Mouse (Mus musculus) gastrocnemius, adult 8-10 months (tissue): ENCODE measurements around the gene Setd1b. TPM values are rescaled to one million over a fixed set of nuclear protein-coding genes. Genes with fewer than 3 reads are reported as not detected.

Experiments used
- DNase-seq, 2 experiments: peaks; one replicate each; pipeline ENCODE4 v3.0.0; 2022; ENCODE audit warnings: low spot score in 2 of 2
- total RNA-seq, 4 experiments: library from RNA; stranded (reverse); gene quantifications; 2 replicates each; pipeline ENCODE4 v1.2.4; 2022

The Setd1b gene
- total RNA-seq, 4 experiments from 2014 or later: 8.0 to 10.8 (median 10.5) TPM

DNA sequence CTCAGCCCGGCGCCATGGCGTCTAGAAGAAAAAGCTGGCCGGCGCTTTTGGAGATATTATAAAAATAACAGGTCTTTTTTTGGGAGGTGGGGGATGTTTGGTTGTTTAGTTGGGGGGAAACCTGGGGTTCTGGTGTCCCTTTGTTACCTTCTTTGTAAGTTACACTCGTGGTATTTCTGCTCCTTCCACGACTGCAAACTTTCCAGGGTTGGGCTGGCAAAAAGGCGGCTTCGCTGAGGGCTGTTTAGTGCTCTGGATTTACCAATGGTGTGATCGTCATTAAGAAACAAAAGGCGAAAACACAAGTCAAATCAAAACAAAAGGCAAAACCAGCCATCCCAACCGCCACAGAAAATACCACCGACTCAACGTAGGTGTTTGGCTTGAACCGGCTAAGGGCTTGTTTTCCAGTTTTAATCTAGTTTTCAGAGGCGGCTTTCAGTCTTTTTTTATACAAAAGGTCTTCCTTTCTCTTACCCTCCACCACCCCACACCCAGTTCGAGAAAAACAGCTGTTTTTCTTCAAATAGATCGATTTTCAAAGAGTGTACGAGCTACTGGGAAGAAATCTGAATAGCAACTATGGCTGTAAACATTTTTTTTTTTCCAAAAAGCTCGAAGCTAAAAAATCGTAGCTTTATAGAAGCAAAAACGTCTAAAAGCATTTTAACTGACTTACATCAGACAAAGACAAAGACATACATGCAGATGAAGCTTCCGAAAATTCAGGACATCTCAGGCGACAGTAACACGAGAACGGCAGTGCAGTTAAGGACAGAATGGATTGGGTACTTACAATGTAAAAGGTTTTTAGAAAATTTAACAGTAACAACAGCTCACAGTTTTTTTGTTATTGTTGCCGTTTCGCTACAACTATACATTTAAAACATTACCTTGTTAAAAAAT lies 2.0 kb upstream of the Setd1b start:
- no peak for DNase-seq

DNA sequence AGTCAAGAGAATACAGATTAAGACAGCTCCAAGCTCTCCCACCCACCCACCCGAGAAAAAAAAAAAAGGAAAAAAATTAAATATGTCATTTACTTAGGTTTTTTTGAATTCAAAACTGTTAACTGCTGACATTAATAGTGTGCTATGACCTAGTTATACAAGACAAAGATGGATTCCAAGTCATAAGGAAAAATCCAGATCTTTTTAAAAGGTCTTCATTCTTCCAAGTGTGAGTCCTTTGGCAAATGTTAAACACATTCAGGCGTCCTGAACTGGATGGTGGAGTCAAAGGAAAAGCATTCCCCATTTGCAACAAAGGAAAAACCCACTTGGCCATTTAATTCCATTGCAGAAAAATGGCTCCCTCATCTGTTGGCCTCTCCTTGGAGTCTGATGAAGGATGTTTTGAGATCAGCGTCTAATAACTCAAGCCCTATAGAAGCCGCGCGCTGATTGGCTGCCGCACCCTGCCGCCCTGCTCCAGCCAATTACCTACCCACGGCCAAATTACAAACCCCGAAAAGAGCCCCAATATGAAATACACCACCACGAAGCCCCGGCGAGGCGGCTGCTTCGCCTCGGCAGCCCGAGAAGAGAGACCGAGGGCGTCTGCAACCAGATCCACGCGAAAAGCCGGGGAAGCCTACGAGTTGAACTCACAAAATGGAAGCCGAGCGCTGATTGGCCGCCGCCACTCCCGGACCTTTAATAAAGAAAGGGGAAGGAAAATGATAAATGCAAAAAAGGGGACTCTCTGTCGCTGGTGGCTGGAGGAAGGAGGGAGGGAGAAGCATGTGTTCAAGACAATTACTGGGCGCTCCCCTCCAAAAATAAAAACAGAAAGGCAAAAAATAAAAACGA lies 1.1 kb upstream of the Setd1b start:
- DNase-seq: peak; percentile 91

DNA sequence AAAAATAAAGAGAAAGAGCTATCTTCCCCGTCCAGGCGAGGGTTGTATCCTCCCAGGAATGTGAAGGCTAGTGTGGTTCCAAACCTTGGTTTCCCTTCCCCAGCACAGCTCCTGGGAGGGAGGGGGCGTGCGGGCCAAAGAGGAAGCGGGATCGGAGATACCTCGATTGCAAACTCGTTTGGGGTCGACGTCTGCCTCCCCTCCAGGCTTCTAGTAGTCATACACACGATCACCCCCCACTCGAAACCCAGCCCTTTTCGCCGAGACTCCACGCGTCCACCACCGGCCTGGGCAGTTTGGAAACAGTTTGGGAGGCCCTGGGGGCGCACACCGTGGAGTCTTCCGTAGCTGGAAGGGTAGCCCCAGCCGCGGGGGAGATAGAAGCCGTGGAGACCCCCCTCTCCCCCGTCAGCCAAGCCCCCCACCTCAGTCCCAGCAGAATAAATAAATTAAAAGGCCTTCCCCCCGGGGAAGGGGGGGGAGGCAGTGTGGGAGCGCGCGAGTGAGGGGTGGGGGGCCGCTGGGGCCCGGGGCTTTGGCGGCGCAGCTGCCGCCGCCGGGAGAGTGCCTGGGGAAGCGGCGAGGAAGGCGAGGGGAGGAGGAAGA lies 335 bp upstream of the Setd1b start:
- DNase-seq: peak; percentile 46 to 50

DNA sequence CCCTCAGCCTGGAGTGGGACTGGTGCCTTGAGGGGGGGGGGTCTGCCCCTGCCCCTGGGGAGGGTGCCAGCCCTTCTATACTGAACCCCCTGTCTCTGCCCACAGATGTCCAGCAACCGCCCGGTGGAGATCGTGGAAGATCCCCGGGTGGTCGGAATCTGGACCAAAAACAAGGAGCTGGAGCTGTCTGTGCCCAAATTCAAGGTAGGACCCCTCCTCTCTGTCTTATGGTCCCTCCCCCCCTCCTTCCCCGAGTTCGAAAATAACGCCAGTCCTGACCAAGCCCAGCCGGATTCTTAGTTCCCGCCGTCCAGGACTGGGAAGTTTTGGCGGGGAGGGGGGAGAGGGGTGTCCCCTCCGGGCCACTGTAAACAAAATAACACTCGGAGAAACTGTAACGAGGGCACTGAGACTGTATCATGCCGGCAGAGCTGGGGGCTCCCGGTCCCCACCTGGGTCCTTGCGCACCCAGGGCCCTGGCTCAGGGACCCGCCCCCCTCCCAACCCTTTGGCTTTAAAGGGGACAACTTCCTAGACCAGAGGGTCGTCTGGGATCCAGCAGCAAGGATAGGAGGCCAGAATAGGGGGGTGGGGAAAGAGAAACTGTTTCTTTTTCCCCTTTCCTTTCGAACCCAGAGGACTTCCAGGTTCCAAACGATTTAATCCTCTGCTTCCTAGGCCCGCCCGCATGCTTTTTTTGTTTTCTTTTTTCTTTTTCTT lies 1.4 kb downstream of the Setd1b start:
- no peak for DNase-seq

DNA sequence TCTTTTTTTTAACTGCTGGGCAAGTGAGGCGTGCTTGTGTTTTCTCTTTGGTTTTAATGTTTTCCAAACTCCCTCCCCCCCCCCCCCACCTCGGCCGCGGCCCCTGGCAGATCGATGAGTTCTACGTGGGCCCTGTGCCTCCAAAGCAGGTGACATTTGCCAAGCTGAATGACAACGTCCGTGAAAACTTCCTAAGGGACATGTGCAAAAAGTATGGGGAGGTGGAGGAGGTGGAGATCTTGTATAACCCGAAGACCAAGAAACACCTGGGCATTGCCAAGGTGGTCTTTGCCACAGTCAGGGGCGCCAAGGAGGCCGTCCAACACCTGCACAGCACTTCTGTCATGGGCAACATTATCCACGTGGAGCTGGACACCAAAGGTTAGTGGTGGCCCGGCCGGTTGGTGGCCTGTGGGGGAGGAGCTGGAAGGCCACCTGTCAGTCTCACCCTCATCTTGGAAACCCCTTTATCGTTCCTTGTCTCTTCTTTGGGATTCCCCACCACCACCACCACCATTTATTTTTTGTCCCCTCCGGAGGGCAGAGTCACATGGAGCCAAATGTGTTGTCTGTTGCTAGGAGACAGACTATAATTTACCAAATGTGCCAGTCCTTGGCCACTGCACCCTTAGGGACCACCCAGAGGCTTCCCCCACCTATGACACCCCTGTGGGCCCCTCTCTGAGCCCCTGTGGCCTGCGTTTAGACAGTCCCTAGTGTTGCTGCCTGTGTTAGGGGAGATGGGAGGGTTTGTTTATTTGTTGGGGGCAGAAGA lies 2.2 kb downstream of the Setd1b start:
- no peak for DNase-seq

DNA sequence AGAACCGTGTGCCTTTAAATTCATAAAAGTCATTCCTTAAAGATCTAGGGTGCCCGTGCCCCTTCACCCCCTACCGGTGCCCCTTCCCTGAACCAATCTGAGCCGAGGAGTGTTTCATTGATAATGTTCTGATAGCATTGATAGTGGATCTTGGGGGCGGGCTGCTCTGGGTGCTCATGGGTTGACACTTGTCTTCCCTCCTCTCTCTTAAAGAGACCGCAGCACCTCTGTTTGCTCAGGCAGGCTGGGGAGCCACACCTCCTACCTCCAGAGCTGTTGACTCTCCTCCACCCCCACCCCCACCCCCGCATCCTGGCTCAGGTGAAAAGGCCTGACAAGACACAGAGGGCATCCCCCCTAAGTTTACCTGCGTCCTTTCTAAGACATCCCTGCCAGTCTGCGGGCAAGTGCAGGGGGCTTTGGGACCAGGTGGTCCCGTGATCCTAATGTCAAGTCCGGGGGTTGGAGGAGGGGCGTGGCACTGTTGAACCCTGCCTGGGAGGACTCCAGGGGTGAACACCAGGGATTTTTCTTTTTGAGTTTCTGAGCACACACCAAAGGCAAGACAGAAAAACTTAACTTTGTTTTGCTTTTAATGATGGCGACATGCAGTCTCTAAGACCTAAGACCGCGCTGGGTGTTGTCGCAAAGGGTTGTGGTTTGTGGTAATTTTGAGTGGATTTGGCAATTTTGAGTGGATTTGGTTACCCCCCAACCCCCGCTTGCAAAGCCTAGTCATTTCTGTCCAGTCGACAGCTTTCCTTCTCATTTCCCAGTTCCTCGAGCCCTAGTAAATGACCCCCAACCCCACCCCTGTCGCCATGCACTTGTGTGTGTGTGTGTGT lies 3.0 kb downstream of the Setd1b start:
- no peak for DNase-seq

DNA sequence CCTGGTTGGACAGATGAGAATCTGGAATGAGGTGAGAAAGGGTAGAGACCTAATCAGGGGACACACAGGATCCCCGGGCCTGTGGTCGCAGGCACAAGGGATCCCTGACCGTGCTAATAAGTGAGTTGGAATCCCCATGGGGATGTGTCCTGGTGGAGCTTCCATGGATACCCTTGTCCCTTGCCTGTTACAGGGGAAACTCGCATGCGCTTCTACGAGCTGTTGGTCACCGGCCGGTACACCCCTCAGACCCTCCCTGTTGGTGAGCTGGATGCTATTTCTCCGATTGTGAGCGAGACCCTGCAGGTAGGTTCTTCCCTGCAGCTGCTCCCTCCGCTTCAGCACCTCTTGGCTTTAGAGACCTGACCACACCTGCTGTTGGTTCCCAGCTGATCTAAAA lies 4.4 kb downstream of the Setd1b start:
- DNase-seq: no peak

DNA sequence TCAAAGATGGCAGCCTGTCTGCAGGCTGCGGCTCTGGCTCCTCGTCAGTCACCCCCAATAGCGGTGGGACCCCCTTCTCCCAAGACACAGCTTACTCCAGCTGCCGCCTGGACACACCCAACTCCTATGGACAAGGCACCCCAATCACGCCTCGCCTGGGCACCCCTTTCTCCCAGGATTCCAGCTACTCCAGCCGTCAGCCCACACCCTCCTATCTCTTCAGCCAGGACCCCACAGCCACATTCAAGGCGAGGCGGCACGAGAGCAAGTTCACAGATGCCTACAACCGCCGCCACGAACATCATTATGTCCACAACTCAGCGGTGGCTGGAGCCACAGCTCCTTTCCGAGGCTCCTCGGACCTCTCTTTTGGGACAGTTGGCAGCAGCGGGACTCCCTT lies 5.6 kb downstream of the Setd1b start:
- no peak for DNase-seq

DNA sequence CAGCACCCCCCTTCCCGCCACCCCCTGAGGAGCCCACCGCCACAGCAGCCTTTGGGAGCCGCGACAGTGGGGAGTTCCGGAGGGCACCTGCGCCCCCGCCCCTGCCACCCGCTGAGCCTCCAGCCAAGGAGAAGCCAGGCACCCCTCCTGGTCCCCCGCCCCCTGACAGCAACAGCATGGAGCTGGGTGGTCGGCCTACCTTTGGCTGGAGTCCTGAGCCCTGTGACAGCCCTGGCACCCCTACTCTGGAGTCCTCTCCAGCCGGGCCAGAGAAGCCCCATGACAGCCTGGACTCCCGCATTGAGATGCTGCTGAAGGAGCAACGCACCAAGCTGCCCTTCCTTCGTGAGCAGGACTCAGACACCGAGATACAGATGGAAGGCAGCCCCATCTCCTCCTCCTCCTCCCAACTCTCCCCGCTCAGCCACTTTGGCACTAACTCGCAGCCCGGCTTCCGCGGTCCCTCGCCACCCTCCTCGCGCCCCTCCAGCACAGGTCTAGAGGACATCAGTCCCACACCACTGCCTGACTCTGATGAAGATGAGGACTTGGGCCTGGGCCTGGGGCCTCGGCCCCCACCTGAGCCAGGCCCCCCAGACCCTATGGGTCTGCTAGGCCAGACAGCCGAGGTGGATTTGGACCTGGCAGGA lies 6.2 kb downstream of the Setd1b start:
- no peak for DNase-seq

DNA sequence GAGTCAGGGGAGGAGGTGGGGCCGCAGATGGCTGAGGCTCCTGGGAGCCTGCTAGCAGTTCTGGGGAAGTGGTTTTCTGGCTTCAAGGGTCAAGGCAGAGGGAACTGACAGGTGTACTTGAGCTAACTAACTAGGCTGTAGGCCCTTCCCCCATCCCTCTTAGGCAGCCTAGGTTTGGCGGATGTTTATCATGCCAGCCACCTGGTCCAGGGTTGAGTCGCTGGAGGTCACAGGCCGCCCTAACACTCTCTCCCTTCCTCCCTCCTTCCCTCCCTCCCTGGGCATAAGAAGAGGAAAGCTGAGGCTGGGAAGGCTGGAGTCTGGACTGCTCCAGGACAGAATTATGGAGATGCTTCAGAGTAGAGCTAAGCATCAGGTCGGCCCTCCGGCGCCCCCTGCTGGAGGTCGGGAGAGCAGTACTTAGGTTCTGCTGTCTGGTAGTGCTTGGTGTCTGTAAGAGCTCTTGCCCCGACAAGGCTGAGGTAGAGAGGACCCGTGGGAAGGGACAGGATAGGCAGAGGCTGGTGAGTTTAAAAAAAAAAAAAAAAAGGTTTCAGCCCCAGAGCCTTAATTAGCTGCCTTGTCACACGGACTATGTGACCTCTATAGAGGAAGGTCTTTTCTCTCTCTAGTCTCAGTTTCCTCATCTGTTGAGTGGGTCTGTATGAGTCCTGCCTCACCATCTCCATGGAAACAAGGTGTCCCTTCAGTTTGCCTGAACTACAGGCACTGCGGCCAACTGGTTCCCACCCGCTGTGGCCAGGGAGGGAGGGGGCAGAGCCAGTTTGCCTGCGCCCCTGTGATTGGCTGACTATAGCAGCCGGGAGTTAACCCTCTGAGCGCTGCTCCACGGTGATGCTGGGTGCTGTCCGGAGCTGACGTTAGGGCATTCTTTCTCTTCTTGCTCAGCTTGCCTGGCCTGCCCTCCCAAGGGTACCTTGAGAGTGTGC lies 7.7 kb downstream of the Setd1b start:
- DNase-seq: peak; percentile 84 to 89

DNA sequence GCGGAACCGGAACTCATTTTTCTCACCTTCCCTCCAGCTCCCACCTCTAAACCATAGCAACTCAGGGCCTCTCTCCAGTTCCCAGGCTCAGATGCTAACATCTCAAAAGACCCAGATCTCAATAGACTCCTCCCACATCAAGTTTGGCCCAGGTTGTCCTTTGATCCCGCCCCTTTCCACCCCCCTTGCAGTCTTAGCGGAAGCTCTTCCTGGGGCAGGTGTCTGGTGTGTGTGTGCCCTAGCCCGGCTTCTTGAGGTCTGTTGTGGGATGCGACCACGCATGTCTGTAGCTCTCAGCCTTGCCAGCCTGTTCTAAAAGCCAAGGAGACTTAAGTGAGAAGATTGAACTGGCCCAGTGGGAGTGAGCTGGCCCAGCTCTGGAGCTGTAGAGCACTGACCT lies 8.6 kb downstream of the Setd1b start:
- DNase-seq: no peak

DNA sequence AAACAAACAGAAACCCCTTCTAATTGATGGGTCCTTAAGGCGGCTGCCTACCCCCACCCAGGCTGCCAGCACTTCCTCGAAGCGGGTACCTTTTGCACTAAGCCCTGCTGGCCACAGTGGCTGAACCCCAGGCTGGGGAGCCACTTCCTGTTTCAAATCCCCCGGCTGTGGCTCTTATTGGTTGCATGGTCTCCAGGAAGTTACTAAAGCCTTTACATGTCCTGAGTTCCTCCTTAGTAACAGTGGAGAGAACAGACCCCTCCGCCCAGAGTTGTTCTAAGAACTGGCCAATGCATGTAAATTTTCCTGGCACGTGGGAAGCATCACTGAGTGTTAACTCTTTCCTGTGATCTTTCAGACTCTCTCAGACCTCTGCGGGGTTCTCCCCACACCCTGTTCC lies 9.1 kb downstream of the Setd1b start:
- DNase-seq: no peak

DNA sequence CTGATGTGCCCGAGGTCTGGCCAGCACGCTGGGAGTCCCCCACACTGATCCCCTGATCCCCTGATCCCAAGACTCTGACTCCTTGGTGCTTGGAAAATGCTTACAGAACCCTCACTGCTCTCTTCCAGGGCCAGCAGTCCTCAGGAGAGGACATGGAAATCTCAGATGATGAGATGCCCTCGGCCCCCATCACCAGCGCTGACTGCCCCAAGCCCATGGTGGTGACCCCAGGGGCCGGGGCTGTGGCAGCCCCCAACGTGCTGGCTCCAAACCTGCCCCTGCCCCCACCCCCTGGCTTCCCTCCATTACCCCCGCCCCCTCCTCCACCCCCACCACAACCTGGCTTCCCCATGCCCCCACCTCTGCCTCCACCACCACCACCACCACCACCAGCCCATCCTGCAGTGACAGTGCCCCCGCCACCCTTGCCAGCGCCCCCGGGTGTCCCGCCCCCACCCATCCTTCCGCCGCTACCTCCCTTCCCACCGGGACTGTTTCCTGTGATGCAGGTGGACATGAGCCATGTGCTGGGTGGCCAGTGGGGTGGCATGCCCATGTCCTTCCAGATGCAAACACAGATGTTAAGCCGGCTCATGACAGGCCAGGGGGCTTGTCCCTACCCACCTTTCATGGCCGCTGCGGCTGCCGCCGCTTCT lies 9.8 kb downstream of the Setd1b start:
- DNase-seq: no peak

DNA sequence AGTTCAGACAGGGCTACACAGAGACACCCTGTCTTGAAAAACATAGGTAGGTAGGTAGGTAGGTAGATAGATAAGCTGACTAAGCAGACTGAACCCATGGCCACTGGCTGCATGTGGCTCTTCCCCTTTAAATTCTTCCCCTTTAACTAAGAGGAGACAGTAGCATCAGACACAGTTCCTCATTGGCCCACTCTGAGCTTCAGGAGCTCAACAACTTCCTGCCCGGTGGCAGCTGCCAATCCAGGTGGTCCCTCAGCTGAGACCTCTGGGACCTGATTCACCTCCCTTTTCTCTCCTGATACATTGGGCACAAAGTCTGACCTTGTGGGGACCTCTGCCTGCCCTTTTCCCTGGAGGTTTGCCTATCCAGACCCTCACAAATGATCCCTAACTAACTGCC lies 10.9 kb downstream of the Setd1b start:
- no peak for DNase-seq

DNA sequence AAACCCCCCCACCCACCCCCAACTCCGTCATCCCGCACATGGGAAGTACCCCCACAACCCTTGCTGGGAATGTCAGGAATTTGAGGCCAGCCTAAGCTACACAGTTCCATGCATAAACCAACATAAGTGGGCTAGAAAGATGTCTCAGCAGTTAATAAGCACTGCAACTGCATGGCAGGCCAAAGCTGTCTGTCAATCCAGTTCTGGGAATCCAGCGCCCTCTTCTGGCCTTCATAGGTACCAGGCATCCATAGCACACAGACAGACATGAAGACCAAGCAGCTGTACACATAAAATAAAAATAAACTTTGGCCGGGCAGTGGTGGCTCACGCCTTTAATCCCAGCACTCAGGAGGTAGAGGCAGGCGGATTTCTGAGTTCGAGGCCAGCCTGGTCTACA lies 13.4 kb downstream of the Setd1b start:
- DNase-seq: peak; percentile 66 to 70

DNA sequence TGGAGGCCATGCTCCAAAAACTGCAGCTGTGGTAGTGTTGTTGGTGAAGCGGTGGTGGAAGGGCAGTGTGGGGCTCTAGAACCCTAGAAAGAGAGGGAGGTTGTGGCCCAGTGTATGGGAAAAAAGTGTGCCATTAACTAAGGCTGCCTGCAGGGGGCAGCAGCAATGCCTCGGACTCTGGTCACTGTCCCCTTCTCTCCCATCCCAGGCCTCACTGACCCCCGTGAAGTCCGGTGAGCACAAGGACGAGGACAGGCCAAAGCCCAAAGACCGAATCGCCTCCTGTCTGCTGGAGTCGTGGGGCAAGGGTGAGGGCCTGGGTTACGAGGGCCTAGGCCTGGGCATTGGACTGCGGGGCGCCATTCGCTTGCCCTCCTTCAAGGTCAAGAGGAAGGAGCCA lies 14.8 kb downstream of the Setd1b start:
- DNase-seq: no peak

DNA sequence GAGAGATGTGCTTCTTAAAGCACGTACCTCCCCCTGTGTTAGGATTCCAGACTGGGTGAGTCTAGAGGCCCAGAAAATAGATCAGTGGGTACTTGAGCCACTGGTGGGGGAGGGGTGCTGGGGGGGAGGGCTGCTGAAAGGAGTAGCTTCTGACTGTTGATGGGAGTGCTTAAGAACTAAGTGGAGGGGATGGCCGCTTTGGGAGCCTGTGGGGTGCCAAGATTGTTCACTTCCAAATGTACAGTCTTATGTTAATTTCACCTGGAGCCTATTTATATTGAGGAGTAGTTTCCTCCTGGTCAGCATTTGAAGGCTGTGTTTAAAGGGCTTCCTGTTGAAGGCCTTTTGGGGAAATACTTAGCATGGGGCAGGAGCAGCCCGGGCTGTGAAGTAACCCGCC lies 16.0 kb downstream of the Setd1b start:
- no peak for DNase-seq
